Mouse (Mus musculus): ENCODE results near the gene Fut7.
A peak's percentile ranks its signal among the peaks of the same experiment; 100 is the strongest.
"Not testable (repeated sequence)": the region's sequence is repeated elsewhere in the genome, so short reads cannot be mapped to it uniquely, and the experiment has no call there.

The Fut7 gene

GRCm38 (mm10) chr2:25422587-25423410 is at the start of gene Fut7:
Gene Fut7, plus strand, starts transcription at chr2:25423267.
- DNase-seq (ENCODE audit: low spot score): no peak

GRCm38 (mm10) chr2:25373431-25373830 is 49.6 kb upstream of the Fut7 start:
- DNase-seq (ENCODE audit: low spot score): no peak

GRCm38 (mm10) chr2:25376589-25376988 is 46.5 kb upstream of the Fut7 start:
- peak; percentile 42 for DNase-seq (ENCODE audit: low spot score)

- DNase-seq (ENCODE audit: low spot score): no peak
These were observed 38.6 kb upstream of the Fut7 start for GRCm38 (mm10) chr2:25384492-25384891.

GRCm38 (mm10) chr2:25391266-25391665 is 31.8 kb upstream of the Fut7 start:
- DNase-seq (ENCODE audit: low spot score): no peak

GRCm38 (mm10) chr2:25394281-25395221 is 28.5 kb upstream of the Fut7 start:
- no peak for DNase-seq (ENCODE audit: low spot score)

- DNase-seq (ENCODE audit: low spot score): peak; percentile 52
These were observed 27.1 kb upstream of the Fut7 start, which contains the start of gene Entpd2 for GRCm38 (mm10) chr2:25395721-25396596. Gene Entpd2, plus strand, starts transcription at chr2:25395874.

- no peak for DNase-seq (ENCODE audit: low spot score)
These were observed 26.5 kb upstream of the Fut7 start for GRCm38 (mm10) chr2:25396597-25396983.

GRCm38 (mm10) chr2:25397010-25397409 is 26.1 kb upstream of the Fut7 start:
- DNase-seq (ENCODE audit: low spot score): no peak

- DNase-seq (ENCODE audit: low spot score): no peak
These were observed 25.0 kb upstream of the Fut7 start for GRCm38 (mm10) chr2:25398065-25398464.

GRCm38 (mm10) chr2:25399051-25399450 is 24.0 kb upstream of the Fut7 start, which contains the start of gene Npdc1:
Gene Npdc1, plus strand, starts transcription at chr2:25399351.
- DNase-seq (ENCODE audit: low spot score): no peak

GRCm38 (mm10) chr2:25400291-25400690 is 22.8 kb upstream of the Fut7 start:
- no peak for DNase-seq (ENCODE audit: low spot score)

- peak; percentile 63 for DNase-seq (ENCODE audit: low spot score)
These were observed 22.3 kb upstream of the Fut7 start for GRCm38 (mm10) chr2:25400764-25401163.

GRCm38 (mm10) chr2:25402377-25402971 is 20.6 kb upstream of the Fut7 start:
- DNase-seq (ENCODE audit: low spot score): peak; percentile 80

GRCm38 (mm10) chr2:25402972-25403601 is 20.0 kb upstream of the Fut7 start:
- DNase-seq (ENCODE audit: low spot score): peak; percentile 63

GRCm38 (mm10) chr2:25403994-25404393 is 19.1 kb upstream of the Fut7 start:
- no peak for DNase-seq (ENCODE audit: low spot score)

GRCm38 (mm10) chr2:25408908-25409307 is 14.2 kb upstream of the Fut7 start:
- no peak for DNase-seq (ENCODE audit: low spot score)

- not testable (repeated sequence) for DNase-seq (ENCODE audit: low spot score)
These were observed 9.6 kb upstream of the Fut7 start for GRCm38 (mm10) chr2:25413436-25413835.

GRCm38 (mm10) chr2:25417426-25417825 is 5.6 kb upstream of the Fut7 start:
- DNase-seq (ENCODE audit: low spot score): no peak

- DNase-seq (ENCODE audit: low spot score): peak; percentile 38
These were observed 1.2 kb upstream of the Fut7 start for GRCm38 (mm10) chr2:25421896-25422295.

GRCm38 (mm10) chr2:25423626-25424025 is 559 bp downstream of the Fut7 start:
- no peak for DNase-seq (ENCODE audit: low spot score)
